Mouse (Mus musculus): ENCODE measurements around the gene Stx1b. TPM values are rescaled to one million over a fixed set of nuclear protein-coding genes. Genes with fewer than 3 reads are reported as not detected.
A peak's percentile ranks its signal among the peaks of the same experiment; 100 is the strongest.
"Not testable (repeated sequence)": the region's sequence is repeated elsewhere in the genome, so short reads cannot be mapped to it uniquely, and the experiment has no call there.

Stx1b gene
- polyA plus RNA-seq, 1 experiment from 2014 or later: 3.6 TPM

DNA sequence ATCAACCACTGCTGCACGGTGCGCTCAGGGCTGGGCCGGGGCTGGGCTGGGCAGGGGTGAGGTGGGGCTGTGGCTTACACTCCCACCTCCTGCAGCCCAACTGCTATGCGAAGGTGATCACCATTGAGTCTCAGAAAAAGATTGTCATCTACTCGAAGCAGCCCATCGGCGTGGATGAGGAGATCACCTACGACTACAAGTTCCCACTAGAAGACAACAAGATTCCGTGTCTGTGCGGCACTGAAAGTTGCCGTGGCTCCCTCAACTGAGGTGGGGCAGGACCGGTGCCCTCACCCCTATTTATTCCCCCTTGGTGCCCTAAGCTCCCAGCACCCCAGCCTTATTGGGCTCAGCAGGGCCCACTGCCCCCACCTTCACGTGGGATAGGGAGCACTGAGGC, 25.1 kb downstream of the Stx1b start:
- H3K27ac ChIP-seq: 0 out of 2 replicates have a peak overlapping the region, but pooled peaks have one; percentile 67
- H3K36me3 ChIP-seq: peaks cover 83% of the 10 kb centered on the region
- no peak overlapping the region for H3K4me2 ChIP-seq
- WGBS: 88% methylated on average over 13 of the region's 13 CpGs
- H3K9ac ChIP-seq: no peak overlapping the region
- H3K27me3 ChIP-seq: no peaks in the 10 kb centered on the region
- H3K4me1 ChIP-seq: peaks cover 19% of the 10 kb centered on the region
- ATAC-seq (ENCODE audit: insufficient number of reproducible peaks, low FRiP score, low TSS enrichment, low read depth): no peak
- H3K9me3 ChIP-seq: no peaks in the 10 kb centered on the region
- H3K4me3 ChIP-seq: no peak overlapping the region

DNA sequence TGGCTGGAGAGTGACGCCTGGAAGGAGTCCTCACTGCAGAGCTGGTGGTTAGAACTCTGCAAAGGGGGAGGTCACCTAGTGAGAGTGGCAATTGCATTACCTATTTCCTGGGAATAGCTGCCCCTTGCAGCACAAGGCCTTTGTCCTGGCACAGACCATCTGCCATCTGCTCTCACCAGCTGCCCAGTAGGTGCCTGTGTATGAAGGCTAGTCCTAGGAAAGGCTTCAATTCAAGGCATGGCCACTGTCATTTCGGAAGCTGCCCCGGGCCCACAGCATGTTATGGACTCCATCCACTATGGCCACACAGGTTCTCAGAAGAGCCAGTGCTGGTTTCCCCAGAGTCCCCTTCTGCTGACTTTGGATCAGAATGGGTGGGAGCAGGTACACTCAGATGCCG, 25.8 kb downstream of the Stx1b start:
- no peak overlapping the region for H3K4me2 ChIP-seq
- no peak overlapping the region for H3K27ac ChIP-seq
- H3K4me1 ChIP-seq: peaks cover 19% of the 10 kb centered on the region
- no peaks in the 10 kb centered on the region for H3K9me3 ChIP-seq
- no peak overlapping the region for H3K9ac ChIP-seq
- peaks cover 86% of the 10 kb centered on the region for H3K36me3 ChIP-seq
- WGBS: 89% methylated on average over 4 of the region's 4 CpGs
- no peak overlapping the region for H3K4me3 ChIP-seq
- ATAC-seq (ENCODE audit: insufficient number of reproducible peaks, low FRiP score, low TSS enrichment, low read depth): no peak
- no peaks in the 10 kb centered on the region for H3K27me3 ChIP-seq

GRCm38 (mm10) chr7:127797076-127797845, 27.1 kb downstream of the Stx1b start:
- Histone ChIP-seq H3K4me3 (no peak overlapping the region), H3K27me3 (no peaks in the 10 kb centered on the region), H3K27ac (no peak overlapping the region), H3K4me2 (no peak overlapping the region), H3K4me1 (peaks cover 19% of the 10 kb centered on the region), H3K9ac (no peak overlapping the region), H3K36me3 (peaks cover 89% of the 10 kb centered on the region), H3K9me3 (no peaks in the 10 kb centered on the region)
- 91% methylated on average over 23 of the region's 23 CpGs for WGBS
- no peak for ATAC-seq (ENCODE audit: insufficient number of reproducible peaks, low FRiP score, low TSS enrichment, low read depth)

GRCm38 (mm10) chr7:127785308-127785707, 39.0 kb downstream of the Stx1b start, which contains the start of gene Gm49388:
Gene Gm49388, plus strand, starts transcription at chr7:127785608.
- H3K9me3 ChIP-seq: no peaks in the 10 kb centered on the region
- no peaks in the 10 kb centered on the region for H3K27me3 ChIP-seq
- ATAC-seq (ENCODE audit: insufficient number of reproducible peaks, low FRiP score, low TSS enrichment, low read depth): no peak
- H3K4me2 ChIP-seq: no peak within 1 kb of the TSS
- 92% methylated on average over 7 of the region's 7 CpGs for WGBS
- H3K27ac ChIP-seq: no peak within 1 kb of the TSS
- H3K4me3 ChIP-seq: no peak within 1 kb of the TSS
- H3K4me1 ChIP-seq: no peaks in the 10 kb centered on the region
- no peak within 1 kb of the TSS for H3K9ac ChIP-seq
- H3K36me3 ChIP-seq: peaks cover 95% of the 10 kb centered on the region

DNA sequence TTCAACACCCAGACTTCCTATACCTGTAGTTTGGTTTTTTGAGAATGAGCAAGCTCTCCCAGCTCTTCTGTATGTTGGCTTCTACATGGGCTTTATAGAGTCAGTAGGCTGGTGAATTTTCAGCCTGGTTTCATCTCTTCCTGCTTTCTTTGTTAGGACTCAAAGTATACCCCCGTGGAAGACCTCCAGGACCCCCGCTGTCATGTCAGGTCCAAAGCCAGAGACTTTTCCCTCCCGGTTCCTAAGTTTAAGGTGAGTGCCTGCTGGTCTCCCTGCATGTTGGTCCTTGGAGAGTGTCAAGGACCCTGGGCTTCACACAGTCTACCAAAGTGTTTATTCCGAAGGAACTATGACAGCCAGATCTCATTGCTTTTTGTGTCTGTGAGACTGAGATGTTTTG, 46.0 kb downstream of the Stx1b start:
- H3K36me3 ChIP-seq: peaks cover 41% of the 10 kb centered on the region
- H3K4me1 ChIP-seq: peaks cover 19% of the 10 kb centered on the region
- H3K9me3 ChIP-seq: no peaks in the 10 kb centered on the region
- H3K27ac ChIP-seq: peak overlapping the region; percentile 99; the same call in 1 of the 2 replicates
- H3K27me3 ChIP-seq: no peaks in the 10 kb centered on the region
- no peak for ATAC-seq (ENCODE audit: insufficient number of reproducible peaks, low FRiP score, low TSS enrichment, low read depth)
- H3K4me2 ChIP-seq: peak overlapping the region; percentile 76
- H3K9ac ChIP-seq: peak overlapping the region; percentile 85
- H3K4me3 ChIP-seq: peak overlapping the region; percentile 86
- WGBS: 76% methylated on average over 4 of the region's 4 CpGs

DNA sequence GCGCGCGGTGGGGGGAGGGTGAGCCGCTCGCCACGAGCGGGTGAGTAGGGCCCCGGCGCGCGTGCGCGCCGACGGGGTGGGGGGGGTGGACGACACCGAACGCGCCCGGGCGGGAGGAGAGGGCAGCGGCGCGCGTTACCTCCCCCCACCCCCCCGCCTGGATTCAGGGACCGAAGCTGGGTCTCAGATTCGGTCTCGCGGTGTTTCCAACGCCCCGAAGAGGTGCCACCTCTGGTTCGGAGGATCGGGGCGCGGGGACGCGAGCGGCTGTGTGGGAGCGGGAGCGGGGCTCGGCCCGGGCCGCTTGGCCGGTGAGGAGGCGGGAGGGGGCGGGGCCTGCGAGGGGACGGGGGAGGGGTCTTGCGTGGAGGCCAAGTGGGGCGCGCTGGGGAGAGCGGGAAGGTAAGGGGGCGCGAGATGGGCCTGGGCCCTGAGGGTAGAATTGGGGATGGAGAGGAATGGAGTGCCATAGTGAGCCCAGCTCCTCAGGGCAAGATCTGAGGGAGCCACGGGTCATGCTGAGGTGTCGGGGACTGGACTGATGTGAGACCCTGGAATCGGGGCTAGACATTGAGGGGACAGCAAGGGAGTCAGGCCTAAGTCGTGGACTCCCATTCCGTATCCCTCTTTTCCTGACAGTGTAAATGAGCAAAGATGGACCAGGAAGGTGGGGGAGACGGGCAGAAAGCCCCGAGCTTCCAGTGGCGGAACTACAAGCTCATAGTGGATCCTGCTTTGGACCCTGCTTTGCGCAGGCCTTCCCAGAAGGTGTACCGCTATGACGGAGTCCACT, 46.7 kb downstream of the Stx1b start:
- 0 out of 2 replicates have a peak, but pooled peaks have one; percentile 28 for ATAC-seq (ENCODE audit: insufficient number of reproducible peaks, low FRiP score, low TSS enrichment, low read depth)
- Histone ChIP-seq H3K4me2 (peak overlapping the region; percentile 76), H3K27me3 (no peaks in the 10 kb centered on the region), H3K4me3 (peak overlapping the region; percentile 86), H3K9ac (peak overlapping the region; percentile 85), H3K36me3 (peaks cover 38% of the 10 kb centered on the region), H3K4me1 (peaks cover 19% of the 10 kb centered on the region), H3K27ac (peak overlapping the region; percentile 99), H3K9me3 (no peaks in the 10 kb centered on the region)
- 2% methylated on average over 65 of the region's 66 CpGs for WGBS

GRCm38 (mm10) chr7:127776878-127777473, 47.4 kb downstream of the Stx1b start:
- Histone ChIP-seq H3K4me3 (peak overlapping the region; percentile 86), H3K27ac (peak overlapping the region; percentile 99), H3K9me3 (no peaks in the 10 kb centered on the region), H3K4me2 (peak overlapping the region; percentile 76), H3K9ac (peak overlapping the region; percentile 85), H3K36me3 (peaks cover 31% of the 10 kb centered on the region), H3K27me3 (no peaks in the 10 kb centered on the region), H3K4me1 (peaks cover 19% of the 10 kb centered on the region)
- WGBS: under 1% methylated on average over 67 of the region's 70 CpGs
- ATAC-seq (ENCODE audit: insufficient number of reproducible peaks, low FRiP score, low TSS enrichment, low read depth): peak; percentile 89

GRCm38 (mm10) chr7:127776426-127776825, 47.9 kb downstream of the Stx1b start, which contains the start of gene Setd1a:
Gene Setd1a, plus strand, starts transcription at chr7:127776670.
- H3K9ac ChIP-seq: peak within 1 kb of the TSS; percentile 85
- H3K4me1 ChIP-seq: peaks cover 19% of the 10 kb centered on the region
- H3K4me3 ChIP-seq: peak within 1 kb of the TSS; percentile 86
- no peaks in the 10 kb centered on the region for H3K27me3 ChIP-seq
- ATAC-seq (ENCODE audit: insufficient number of reproducible peaks, low FRiP score, low TSS enrichment, low read depth): peak; percentile 75
- peak within 1 kb of the TSS; percentile 99 for H3K27ac ChIP-seq
- no peaks in the 10 kb centered on the region for H3K9me3 ChIP-seq
- H3K4me2 ChIP-seq: peak within 1 kb of the TSS; percentile 76
- WGBS: under 1% methylated on average over 23 of the region's 23 CpGs
- H3K36me3 ChIP-seq: peaks cover 27% of the 10 kb centered on the region

DNA sequence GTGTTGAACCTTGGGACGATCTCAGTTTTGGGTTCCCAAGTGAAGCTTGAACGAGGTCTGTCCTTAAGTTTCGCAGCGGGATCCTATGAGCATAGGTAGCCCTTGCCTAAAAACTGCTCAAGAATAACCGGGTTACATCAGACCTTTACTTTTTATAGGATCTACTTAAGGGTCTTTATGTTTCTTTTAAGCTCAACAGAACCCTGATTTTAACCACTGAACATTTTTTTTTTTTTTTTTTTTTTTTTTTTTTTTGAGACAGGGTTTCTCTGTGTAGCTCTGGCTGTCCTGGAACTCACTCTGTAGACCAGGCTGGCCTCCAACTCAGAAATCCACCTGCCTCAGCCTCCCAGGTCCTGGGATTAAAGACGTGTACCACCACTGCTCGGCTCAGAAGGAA, 48.5 kb downstream of the Stx1b start:
- Histone ChIP-seq H3K4me1 (peaks cover 25% of the 10 kb centered on the region), H3K4me2 (peak overlapping the region; percentile 76), H3K36me3 (peaks cover 21% of the 10 kb centered on the region), H3K9ac (peak overlapping the region; percentile 85), H3K4me3 (peak overlapping the region; percentile 86), H3K27ac (peak overlapping the region; percentile 99)
- 60% methylated on average over 7 of the region's 7 CpGs for WGBS
- H3K9me3 ChIP-seq; ATAC-seq (ENCODE audit: insufficient number of reproducible peaks, low FRiP score, low TSS enrichment, low read depth); H3K27me3 ChIP-seq: not testable (repeated sequence)

- peaks cover 3% of the 10 kb centered on the region; the same call in 1 of the 2 replicates for H3K36me3 ChIP-seq
- H3K4me2 ChIP-seq: no peak overlapping the region
- no peaks in the 10 kb centered on the region for H3K27me3 ChIP-seq
- H3K9me3 ChIP-seq: no peaks in the 10 kb centered on the region
- H3K27ac ChIP-seq: no peak overlapping the region
- peaks cover 36% of the 10 kb centered on the region for H3K4me1 ChIP-seq
- H3K4me3 ChIP-seq: no peak overlapping the region
- H3K9ac ChIP-seq: no peak overlapping the region
- ATAC-seq (ENCODE audit: insufficient number of reproducible peaks, low FRiP score, low TSS enrichment, low read depth): no peak
- WGBS: 38% methylated on average over 9 of the region's 9 CpGs
Observed at GRCm38 (mm10) chr7:127773664-127774384, 50.5 kb downstream of the Stx1b start.

GRCm38 (mm10) chr7:127772557-127772956, 51.8 kb downstream of the Stx1b start:
- 78% methylated on average over 1 of the region's 1 CpGs for WGBS
- no peak for ATAC-seq (ENCODE audit: insufficient number of reproducible peaks, low FRiP score, low TSS enrichment, low read depth)

More at GRCm38 (mm10) chr7:127772557-127772956, 51.8 kb downstream of the Stx1b start:
- Histone ChIP-seq H3K36me3 (peaks cover 7% of the 10 kb centered on the region), H3K27ac (no peak overlapping the region), H3K9ac (no peak overlapping the region), H3K4me2 (no peak overlapping the region), H3K4me3 (no peak overlapping the region), H3K4me1 (peaks cover 36% of the 10 kb centered on the region), H3K9me3 (no peaks in the 10 kb centered on the region), H3K27me3 (no peaks in the 10 kb centered on the region)

All from limb, embryonic 15.5 days (tissue).